Mouse (Mus musculus) urinary bladder, postnatal 4 days (tissue): Measurements from ENCODE around the gene Gmds.

Experiments used
- DNase-seq, 2 experiments: peaks; one replicate each; pipeline ENCODE4 v3.0.0; 2021 to 2022; ENCODE audit warnings: low spot score in 2 of 2

Gmds gene

GRCm38 (mm10) chr13:31877061-31877460, 461.5 kb downstream of the Gmds start:
- peak in 1 of 2 experiments; percentile 19 for DNase-seq

- no peak for DNase-seq
These were observed 464.1 kb downstream of the Gmds start for GRCm38 (mm10) chr13:31874427-31874826.

GRCm38 (mm10) chr13:31873269-31873668, 465.3 kb downstream of the Gmds start:
- DNase-seq = no peak

GRCm38 (mm10) chr13:31864786-31865185, 473.8 kb downstream of the Gmds start:
- no peak for DNase-seq

GRCm38 (mm10) chr13:31863461-31863860, 475.1 kb downstream of the Gmds start:
- DNase-seq = no peak

GRCm38 (mm10) chr13:31860200-31860599, 478.3 kb downstream of the Gmds start:
- DNase-seq = no peak

- DNase-seq = no peak
These were observed 484.5 kb downstream of the Gmds start for GRCm38 (mm10) chr13:31854000-31854399.

- DNase-seq = no peak
These were observed 485.0 kb downstream of the Gmds start for GRCm38 (mm10) chr13:31853564-31853963.

GRCm38 (mm10) chr13:31849258-31849971, 489.1 kb downstream of the Gmds start:
- DNase-seq = no peak

- DNase-seq = no peak
These were observed 502.7 kb downstream of the Gmds start for GRCm38 (mm10) chr13:31835802-31836201.

- no peak for DNase-seq
These were observed 508.2 kb downstream of the Gmds start for GRCm38 (mm10) chr13:31830332-31830731.

- DNase-seq = no peak
These were observed 510.1 kb downstream of the Gmds start for GRCm38 (mm10) chr13:31828446-31828845.

- no peak for DNase-seq
These were observed 510.7 kb downstream of the Gmds start for GRCm38 (mm10) chr13:31827820-31828332.

- DNase-seq = no peak
These were observed 511.4 kb downstream of the Gmds start for GRCm38 (mm10) chr13:31827160-31827559.

- no peak for DNase-seq
These were observed 513.4 kb downstream of the Gmds start for GRCm38 (mm10) chr13:31825180-31825579.

GRCm38 (mm10) chr13:31823316-31823715, 515.2 kb downstream of the Gmds start:
- DNase-seq = no peak

- no peak for DNase-seq
These were observed 517.5 kb downstream of the Gmds start for GRCm38 (mm10) chr13:31821050-31821449.

GRCm38 (mm10) chr13:31820587-31821017, 517.9 kb downstream of the Gmds start:
- no peak for DNase-seq

- no peak for DNase-seq
These were observed 518.7 kb downstream of the Gmds start for GRCm38 (mm10) chr13:31819664-31820405.

- DNase-seq = no peak
These were observed 520.2 kb downstream of the Gmds start for GRCm38 (mm10) chr13:31818337-31818736.

- no peak for DNase-seq
These were observed 523.0 kb downstream of the Gmds start for GRCm38 (mm10) chr13:31815383-31816003.

GRCm38 (mm10) chr13:31812701-31813100, 525.8 kb downstream of the Gmds start:
- no peak for DNase-seq
